Mouse (Mus musculus) erythroblast, embryonic 14.5 days (primary cell): ENCODE data around the gene Gal3st2c.

Experiments
- GATA1 ChIP-seq: IDR thresholded peaks from 2 replicates; pipeline ENCODE4 v1.6.1; 2012; ENCODE audit warnings: low read length, inconsistent platforms, mixed read lengths
- TAL1 ChIP-seq: IDR thresholded peaks from 3 replicates; pipeline ENCODE4 v1.6.1; 2012; ENCODE audit warnings: low read length, inconsistent platforms, mixed read lengths

DNA sequence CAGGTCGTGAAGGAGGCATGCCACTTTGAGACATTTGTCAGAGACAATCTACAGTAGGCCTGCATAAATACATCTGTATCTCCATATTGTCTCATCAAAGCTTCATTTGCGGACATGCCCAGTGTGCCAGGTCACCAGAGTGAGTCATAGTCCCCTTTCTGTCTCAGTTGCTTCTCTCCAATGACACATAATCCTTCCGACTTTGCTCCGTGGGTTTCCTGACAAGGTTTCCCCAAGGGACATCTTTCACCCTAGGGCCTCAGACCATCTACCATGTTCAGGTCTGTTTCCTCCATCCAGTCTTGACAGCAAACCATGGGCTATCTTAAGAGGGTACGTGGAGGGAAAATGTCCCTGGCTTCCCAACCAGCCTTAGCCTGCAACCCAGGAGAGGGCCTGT lies 60.8 kb downstream of the Gal3st2c start:
- no peak for TF ChIP-seq GATA1
- TF ChIP-seq TAL1: no peak
